Mouse (Mus musculus) cerebellum, adult 11 months (tissue): ENCODE measurements around the gene Cyb561d2.
"Not testable (repeated sequence)": the region's sequence is repeated elsewhere in the genome, so short reads cannot be mapped to it uniquely, and the experiment has no call there.

Source experiments
- DNase-seq: peaks from one replicate; pipeline ENCODE4 v3.0.0; 2022

Cyb561d2 gene

DNA sequence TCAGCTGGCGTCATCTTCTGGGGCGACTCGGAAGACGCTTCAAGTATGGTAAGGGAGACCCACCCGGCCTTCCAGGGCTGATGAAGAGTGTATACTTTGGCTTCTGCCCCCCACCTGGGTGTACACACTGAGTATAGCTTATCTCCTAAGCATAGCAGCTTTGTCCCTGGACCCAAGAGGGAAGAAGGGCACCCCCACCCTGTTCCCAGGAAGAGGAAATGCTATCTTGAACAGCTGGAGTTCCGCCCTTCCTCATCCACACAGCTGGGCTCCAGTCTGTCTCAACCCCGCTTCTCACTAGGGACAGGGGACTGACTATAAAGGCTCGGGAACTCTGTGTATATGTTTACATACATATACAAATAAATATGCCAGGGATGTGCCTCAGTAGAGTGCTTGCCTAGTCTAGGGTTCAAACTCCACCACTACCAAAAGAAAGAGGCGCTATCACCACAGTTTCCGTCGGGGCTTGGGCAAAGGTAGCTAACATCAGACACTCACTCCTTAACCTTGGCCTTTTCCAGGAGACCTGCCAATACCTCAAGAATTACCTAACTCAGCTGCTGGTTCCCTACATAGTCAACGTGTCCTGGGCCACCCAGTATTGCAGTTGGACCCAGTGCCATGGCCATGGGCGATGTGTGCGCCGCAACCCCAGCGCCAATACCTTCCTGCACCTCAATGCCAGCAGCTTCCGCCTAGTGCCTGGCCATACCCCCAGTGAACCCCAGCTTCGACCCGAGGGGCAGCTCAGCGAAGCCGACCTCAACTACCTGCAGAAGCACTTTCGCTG is 29.7 kb upstream of the Cyb561d2 start:
- no peak for DNase-seq

DNA sequence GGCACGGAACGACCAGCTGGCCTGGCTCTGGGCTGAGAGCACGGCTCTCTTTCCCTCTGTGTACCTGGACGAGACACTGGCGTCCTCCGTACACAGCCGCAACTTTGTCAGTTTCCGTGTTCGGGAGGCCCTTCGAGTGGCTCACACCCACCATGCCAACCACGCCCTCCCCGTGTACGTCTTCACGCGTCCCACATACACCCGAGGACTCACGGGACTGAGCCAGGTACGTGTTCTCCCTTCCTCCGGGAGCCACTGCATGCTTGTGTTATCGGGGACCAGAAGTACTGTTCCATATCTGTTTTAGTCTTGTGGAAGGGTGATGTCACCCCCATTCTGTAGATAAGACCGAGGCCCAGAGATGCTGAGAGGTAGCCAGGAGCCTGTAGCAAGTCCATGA is 28.9 kb upstream of the Cyb561d2 start:
- DNase-seq, result no peak

DNA sequence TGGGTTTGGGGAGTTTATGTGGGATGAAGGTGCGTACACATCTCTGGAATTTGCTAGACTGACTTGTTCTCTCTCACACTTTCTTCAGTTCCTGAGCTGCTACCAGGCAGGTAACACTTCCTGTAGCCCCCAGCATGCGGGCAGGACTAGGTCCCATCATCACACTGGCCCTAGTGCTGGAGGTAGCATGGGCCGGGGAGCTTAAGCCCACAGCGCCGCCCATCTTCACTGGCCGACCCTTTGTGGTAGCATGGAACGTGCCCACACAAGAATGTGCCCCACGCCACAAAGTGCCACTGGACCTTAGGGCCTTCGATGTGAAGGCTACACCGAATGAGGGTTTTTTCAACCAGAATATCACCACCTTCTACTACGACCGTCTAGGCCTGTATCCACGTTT is 28.0 kb upstream of the Cyb561d2 start:
- DNase-seq, result no peak

DNA sequence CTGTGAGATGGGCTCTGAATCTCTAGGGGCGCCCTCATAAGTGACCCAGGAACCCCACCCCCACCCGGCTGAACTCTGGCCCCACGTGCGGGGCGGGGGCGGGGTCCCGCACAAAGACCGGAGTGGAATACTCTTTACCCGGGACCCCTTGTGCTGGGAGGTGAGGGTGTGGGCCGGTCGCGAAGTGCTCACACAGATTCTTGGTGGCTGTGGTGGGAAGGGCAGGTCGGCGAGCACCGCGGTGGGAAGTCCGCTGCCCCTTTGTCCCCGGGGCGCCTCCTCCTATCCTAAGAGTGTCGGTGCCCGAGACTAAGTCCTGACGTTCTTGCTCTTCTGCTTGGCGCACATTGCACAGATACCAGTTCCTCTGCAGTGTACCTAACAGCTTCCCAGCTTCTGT is 27.3 kb upstream of the Cyb561d2 start:
- DNase-seq, result no peak

DNA sequence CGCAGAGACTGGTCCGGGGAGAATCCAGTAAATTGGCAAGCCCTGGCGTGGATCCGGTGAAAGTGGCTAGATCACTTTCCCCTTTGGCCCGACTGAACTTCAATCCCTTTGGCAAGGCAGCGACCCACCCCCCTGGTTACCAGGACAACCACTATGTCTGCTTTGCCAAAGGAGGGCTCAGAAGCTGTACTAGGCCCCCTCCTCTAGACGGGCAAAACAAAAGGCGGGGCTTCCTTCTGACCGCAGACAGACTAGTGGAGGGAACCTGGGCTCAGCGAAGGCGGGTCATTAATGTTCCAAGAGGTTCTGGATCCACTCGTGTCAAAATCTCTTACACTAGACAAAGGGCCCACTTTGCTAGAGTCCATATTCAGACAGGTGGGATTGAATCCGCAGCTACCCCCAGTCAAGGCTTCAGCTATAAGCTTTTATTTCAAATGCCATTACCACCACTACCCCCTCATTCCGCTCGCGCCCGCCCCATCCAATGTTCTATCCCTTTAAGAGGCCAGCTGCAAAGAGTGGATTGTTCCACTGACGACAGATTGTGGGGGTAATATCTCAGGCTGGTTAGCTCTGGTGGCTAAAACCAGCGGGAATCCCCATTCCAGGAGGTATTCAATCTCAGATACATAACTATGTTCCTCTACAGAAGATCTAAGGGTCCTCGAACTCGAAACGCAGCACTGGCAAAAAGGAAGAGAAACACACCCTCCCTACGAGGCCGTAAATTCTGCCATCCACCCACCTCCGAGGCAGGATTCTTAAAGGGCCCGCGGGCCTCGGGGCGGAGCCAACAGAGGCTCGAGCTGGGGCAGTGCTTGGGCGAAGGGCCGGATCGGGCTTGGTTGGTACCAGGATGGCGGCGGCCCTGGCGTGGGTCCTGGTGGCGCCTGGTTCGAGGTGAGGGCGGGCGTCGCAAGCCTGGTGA is 26.6 kb upstream of the Cyb561d2 start:
- peak; percentile 77 for DNase-seq

DNA sequence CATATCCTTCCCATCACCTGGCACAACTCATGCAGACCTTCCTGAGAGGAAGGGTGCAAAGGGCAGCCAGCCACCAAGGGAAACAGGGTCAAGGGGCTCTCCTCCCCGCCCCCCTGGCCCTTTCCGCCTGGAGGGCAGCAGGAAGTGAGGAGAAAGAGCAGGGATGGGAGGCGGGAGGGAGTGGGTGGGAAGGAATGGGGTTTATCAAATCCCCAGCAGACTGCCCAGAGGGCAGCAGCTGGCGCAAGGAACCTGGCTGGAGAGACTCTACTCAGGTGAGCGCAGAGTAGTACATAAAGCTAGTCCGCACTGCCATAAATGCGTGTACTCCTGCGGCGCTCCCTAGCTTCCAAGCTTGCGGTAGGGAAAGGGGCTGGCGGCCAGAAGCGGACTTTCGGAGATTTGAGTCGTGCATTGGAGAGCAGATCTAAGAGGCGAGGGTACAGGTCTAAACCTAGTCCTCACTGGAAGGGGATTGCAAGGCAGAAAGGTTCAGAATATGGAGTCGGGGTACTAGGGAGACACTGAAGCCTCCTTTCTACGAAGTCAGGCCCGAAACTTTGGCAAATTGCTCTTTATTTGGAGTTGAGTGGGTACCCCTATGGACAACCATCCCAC is 25.8 kb upstream of the Cyb561d2 start, which contains the start of gene Hyal2:
TSS of gene Hyal2 (plus strand) at position 244 of the 618 bp plus-strand sequence.
- DNase-seq, result no peak

DNA sequence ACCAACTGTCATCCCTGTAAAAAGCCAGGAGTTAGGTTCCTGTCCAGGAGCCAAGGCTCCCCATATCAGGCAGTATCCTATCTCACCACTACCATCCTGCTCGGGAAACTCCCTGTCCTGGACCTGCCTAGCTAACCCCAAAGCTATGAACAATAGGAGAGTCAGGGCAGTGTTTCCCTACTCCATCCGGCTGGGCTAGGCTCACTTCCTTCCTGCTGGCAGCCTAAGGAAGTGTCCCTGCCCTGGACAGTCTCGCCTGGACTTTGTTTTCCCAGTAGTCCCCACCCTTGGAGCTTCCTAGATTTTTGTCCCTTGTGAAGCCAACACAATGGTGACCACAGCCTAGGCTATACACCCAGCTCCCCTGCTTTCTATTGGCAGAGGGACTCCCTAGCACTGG is 24.9 kb upstream of the Cyb561d2 start:
- no peak for DNase-seq

DNA sequence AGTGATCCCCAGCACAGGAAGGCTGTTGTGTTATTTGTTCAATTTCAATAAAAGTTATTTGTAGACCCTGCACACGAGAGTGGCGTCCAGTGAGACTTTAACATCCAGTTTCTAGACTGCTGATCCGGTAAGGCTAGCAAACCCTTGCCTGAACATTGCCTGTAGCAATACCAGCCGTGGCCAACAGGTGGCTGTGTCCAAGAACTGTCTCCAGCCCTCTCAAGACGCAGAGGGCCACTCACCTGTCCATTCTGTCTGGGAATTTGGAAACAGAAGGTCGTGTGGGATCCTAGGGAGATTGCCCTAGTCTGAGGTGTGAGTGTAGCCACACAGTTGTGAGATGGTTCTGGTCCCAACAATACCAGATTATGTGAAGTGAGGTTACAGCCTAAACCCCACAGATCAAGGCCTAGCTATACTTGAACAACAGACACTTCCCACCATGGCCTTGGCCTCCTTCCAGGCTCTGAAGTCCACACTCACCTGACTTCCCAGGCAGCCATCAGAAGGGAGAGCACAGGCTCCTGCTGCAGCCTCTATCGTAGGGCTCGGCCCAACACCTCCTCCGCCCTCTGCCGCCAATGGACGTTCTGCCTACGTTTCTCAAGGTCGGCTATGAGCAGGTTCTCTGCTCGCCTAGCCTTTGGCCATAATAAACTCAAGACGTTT is 24.2 kb upstream of the Cyb561d2 start:
- peak; percentile 72 for DNase-seq

DNA sequence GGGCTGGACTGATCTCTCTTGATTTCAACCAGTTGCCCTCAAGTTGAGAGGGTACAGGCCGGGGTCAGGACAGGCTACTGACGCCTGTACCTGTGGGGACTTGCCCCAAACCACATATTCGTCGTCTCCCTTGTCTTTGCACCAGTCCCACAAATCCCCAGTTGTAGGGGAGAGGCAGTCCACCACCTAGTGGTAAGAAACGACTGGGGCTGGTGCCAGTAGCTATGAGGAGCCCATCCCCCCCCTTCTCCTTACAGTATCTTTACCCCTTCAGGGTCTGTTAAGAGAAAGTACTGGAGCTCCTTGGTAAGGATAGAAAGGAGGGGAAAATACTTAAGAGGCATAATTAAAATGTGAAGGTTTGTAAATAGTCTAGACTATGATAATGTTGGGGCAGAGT is 23.6 kb upstream of the Cyb561d2 start:
- DNase-seq, result not testable (repeated sequence)

DNA sequence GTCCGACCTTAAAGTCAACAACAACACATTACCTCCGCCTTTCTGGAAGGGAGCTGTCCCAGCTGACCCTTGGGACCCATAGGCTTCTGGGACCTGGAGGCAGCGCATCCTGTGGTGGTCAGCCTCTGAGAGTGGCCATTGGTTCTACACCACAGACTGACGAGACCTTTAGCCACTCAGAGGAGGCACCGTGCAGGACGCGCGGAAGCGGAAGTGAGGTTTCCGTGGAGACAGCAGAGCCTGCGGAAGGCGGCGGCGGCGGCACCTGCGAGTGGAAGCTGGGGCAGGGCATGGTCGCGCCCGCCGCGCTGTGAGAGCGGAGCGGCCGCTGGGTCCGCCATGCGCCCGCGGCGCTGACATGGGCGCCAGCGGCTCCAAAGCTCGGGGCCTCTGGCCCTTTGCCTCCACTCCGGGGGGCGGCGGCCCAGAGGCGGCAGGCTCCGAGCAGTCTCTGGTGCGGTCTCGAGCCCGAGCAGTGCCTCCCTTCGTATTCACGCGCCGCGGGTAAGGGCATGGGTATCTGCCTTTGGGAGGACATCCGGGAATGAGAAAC is 21.1 kb upstream of the Cyb561d2 start, which contains the start of gene Tusc2:
TSS of gene Tusc2 (plus strand) at position 227 of the 553 bp plus-strand sequence.
- peak; percentile 90 for DNase-seq

DNA sequence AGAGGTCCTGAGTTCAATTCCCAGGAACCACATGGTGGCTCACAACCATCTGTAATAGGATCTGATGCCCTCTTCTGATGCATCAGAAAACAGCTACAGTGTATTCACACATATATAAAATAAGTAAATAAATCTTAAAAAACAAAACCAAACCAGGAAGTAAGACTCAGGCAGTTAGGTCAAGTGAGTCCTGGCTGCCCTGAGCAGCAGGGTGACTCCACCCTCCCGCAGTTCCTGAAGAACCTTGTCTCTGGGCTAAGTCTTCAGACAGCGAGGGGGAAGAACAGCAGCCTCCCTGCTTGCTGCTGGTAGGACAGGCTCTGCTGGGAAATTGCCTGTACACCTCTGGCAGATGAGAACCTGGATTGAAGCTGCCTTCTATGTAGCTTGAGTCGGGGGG is 14.4 kb upstream of the Cyb561d2 start:
- no peak for DNase-seq

DNA sequence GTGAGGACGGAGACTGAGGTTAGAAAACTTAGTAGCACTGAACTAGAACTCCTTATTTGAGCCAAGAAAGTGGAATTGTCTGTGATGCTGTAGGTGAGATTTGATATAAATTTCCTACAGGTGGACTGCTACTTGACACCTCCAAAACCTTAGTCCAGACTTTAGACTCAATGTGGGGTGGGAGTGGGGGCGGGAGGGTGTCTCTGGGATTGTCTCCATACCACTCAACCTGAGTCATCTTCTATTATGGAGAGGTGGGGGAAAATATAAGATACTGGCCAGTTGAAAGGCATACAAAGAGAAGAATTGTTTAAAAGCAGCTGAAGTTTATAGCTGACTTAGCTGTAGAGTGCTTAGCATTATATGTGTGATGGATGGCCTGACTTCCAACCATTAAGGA is 13.7 kb upstream of the Cyb561d2 start:
- no peak for DNase-seq

DNA sequence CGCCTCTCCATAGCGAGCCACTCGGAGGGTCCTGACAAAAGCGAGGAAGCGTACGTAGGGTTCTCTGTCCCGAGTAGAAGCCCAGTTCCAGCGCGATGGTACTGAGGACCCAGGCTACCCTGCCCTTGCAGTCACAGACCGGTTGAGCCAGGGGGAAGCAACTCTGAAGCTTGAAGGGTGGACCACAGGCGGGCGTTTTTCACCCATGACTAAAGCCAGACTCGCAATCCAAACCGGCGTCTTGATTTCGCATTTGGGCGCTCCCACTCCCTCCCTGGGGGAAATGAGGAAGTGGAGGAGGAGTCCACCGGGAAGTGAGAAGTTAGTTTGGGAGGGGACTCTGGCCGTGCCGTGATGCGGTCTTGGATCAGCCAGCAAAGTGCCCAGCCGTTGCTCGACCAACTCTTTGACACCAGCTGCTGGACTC is 13.1 kb upstream of the Cyb561d2 start:
- no peak for DNase-seq

DNA sequence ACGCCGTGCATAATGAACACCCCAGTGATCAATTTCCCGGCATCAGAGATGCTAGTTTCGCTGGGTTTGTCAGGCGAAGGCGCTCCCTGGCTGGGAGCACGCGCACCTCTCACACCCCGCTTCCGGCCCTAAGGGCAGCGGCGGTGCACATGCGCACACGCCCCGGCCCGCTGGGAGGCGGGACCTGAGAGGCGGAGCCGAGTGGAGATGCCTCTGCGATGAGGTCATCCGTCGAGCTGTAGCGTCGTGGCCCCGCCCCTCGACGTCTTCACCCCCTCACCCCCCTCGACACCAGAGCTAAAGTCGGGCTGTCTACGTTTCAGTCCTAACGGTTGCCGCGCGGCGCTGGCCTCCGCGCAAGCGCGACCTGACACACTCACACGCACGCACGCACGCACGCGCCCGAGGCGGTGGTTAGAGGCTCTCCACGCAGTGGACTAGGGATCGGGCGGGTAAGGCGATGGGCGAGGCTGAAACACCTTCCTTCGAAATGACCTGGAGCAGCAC is 12.4 kb upstream of the Cyb561d2 start:
- peak; percentile 95 for DNase-seq

DNA sequence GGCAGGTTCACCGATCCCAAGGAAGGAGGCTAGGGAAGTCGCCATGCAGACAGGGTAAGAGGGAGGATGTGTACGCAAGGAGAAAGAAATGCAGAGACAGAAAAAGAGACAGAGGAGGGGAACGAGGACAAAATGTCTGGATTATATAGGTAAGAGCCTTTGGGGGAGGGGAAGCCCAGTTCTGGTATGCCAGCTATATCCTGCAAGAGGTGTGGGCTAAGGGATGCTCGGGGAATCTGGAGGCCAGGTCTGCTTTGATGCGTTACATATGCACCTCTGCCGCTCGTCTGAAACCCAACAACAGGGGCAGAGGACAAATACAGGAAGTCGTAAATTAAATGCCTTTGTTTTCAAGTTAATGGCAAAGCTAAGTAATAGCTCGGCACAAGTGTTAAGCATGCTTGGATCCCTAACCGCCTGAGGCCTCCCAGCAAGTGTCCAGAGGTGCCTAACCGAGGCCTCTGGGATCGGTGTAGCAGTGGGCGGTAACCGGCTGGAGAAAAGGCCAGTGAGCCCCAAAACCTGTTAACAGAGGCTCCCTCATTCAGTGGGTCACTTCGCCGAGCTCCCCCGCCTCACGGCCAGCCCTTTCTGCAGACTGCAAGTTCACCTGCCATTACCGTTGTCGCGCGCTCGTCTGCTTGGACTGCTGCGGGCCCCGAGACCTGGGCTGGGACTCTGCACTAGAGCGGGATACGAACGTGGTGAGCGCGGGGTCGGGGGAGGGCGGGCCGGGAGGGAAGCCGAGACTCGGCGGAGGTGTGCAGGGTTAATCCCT is 11.7 kb upstream of the Cyb561d2 start:
- DNase-seq, result peak; percentile 61

DNA sequence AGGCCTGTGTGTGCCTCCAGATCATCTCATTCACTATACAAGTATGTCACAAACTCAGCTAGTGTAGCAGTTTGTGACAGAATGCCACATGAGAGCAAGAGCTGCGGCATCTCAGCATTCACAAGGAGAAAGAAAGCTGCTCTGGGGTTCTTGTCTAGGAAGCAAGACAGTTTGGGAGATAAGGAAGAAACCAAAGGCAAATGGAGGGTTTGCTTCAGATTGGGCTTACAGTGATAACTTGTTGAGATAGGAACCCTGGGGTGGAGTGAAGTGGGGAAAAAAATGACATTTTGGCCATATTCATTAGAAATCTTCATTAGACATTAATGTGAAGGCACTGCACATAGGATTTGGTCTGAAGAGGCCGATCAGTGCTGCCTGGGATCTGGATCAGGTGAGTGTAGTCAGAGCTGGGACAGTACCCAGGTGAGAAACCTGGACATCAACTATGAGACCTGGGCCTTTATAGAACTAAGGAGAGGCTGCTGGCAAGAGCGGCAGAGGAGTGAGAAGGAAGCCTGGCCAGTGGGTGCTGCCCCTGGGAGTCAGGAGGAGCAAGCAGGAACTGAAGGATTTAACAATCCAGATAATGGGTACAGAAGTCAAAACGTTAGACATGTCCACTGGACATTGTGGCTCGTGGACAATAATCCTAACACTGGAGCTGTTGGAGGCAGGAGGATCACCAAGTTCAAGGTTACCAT is 10.8 kb upstream of the Cyb561d2 start:
- no peak for DNase-seq

DNA sequence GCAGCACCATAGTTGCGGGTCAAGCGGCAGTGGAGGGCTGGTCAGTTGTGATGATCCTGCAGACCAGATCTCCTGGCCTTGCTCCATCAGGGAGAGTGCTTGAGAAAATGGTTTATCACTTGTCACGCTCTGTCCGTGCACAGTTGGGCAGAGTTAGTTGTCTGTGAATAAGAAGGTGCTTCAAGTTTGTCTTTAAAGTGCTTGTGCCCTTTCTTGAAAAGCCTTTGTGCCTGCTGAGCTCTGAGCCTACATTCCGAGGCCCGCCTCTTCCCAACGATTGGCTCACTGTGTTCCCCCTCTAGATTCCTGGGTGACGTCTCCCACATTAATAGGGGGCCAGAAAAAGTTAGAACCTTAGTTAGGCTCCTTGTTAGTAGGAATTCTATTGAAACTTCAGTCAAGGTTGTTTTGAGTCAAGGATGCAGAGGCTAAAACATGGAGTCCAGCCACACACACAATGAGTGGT is 9.9 kb upstream of the Cyb561d2 start:
- DNase-seq, result no peak

DNA sequence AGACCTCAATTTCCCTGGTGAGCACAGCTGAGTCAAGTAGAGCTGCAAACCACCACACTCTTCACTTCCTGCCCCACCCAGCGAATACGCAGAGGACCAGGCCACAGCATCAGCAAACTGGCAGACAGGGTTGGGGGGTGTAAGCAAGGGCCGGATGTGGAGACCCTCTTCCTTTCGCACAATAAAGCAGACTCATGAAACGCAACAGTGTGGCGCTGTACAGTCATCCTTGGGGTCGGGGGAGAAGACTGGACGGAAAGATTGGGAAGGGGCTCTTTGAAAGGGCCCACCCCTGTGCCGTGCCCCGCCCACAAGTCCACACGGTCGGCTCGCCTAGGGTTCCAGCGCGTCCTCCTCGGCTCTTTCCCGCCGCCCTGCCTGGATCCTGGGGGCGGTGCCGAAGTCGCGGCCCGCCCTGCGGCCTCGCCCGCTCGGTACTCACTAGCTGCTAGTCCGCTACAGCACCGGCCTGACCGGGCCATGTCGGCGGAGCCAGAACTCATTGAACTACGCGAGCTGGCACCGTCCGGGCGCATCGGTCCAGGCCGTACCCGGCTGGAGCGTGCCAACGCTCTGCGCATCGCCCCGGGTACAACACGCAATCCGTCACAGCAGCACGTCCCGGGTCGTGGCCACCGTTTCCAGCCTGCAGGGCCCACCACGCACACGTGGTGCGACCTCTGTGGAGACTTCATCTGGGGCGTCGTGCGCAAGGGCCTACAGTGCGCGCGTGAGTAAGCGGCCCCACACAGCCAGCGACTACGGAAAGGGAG is 9.3 kb upstream of the Cyb561d2 start, which contains the start of gene Rassf1:
TSS of gene Rassf1 (plus strand) at position 439 of the 773 bp plus-strand sequence.
- no peak for DNase-seq

DNA sequence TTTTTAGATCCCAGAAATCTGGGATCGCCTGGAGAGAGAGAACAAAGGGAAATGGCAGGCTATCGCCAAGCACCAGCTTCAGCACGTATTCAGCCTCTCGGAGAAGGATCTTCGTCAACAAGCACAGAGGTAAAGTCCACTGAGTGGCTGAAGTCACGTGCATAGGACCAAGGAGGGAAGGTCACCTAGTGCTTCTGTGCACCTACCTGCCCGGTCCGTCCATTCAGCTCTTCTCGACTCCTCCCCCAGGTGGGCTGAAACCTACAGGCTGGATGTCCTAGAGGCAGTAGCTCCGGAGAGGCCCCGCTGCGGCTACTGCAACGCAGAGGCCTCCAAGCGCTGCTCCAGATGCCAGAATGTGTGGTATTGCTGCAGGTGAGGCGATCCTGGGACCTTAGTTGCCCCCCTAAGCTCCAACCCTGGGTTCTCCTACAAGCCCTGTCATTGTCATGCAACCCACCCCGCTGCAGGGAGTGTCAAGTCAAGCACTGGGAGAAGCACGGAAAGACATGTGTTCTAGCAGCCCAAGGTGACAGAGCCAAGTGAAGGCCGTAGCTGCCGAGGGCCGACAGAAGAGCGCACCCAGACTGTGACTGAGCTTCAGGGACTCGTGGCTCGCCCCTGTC is 8.6 kb upstream of the Cyb561d2 start:
- DNase-seq, result no peak
